Mouse (Mus musculus) stomach, embryonic 16.5 days (tissue): Measurements from ENCODE around the gene Slc22a12. TPM values are rescaled to one million over a fixed set of nuclear protein-coding genes. Genes with fewer than 3 reads are reported as not detected.

Source experiments
- ATAC-seq: fragments of 200-750 bp; cut with Nextera tagmentation; 2 replicates; pipeline ENCODE4 v1.8.0; 2017; ENCODE audit warnings: moderate number of reproducible peaks, moderate TSS enrichment; ENCODE audit not compliant: insufficient read depth, low FRiP score
- H3K27ac ChIP-seq: fragments of 300-500 bp; sonication (generic); 2 replicates; pipeline ENCODE4 v1.5.1; 2014; ENCODE audit warnings: low read length
- H3K27me3 ChIP-seq: fragments of 300-500 bp; sonication (generic); 2 replicates; pipeline ENCODE4 v1.6.1; 2014; ENCODE audit warnings: low read length, control low read depth, mixed read lengths; ENCODE audit not compliant: control insufficient read depth, insufficient read depth
- H3K36me3 ChIP-seq: fragments of 300-500 bp; sonication (generic); 2 replicates; pipeline ENCODE4 v1.6.1; 2014; ENCODE audit warnings: low read length; ENCODE audit not compliant: control insufficient read depth, insufficient read depth
- H3K4me1 ChIP-seq: fragments of 300-500 bp; sonication (generic); 2 replicates; pipeline ENCODE4 v1.6.1; 2014; ENCODE audit warnings: low read length, control low read depth, mixed read lengths; ENCODE audit not compliant: control insufficient read depth, insufficient read depth
- H3K4me2 ChIP-seq: fragments of 300-500 bp; sonication (generic); 2 replicates; pipeline ENCODE4 v1.6.1; 2014; ENCODE audit warnings: low read depth, low read length, mixed read lengths
- H3K4me3 ChIP-seq: fragments of 300-500 bp; sonication (generic); replicated peaks from 2 replicates; pipeline ENCODE4 v1.5.1; 2014; ENCODE audit warnings: mild to moderate bottlenecking, low read length
- H3K9ac ChIP-seq: fragments of 300-500 bp; sonication (generic); 2 replicates; pipeline ENCODE4 v1.6.1; 2014; ENCODE audit warnings: low read length
- H3K9me3 ChIP-seq: fragments of 300-500 bp; sonication (generic); replicated peaks from 2 replicates; pipeline ENCODE4 v1.6.1; 2016; ENCODE audit warnings: low read length, control low read depth; ENCODE audit not compliant: control insufficient read depth
- WGBS: fragments of 180-500 bp; shearing (Covaris S2); extraction: QIAGEN DNeasy Blood & Tissue Kit; methylation state at CpG from one replicate; pipeline ENCODE4 v1.1.7; 2014; 5-methylcytosine and 5-hydroxymethylcytosine counted together
- polyA plus RNA-seq: library from polyadenylated mRNA; unstranded; fragments of >200 nt; fragmentation: Nextera tagmentation; extraction: Ambion mirVana; gene quantifications from 2 replicates; pipeline ENCODE4 v1.2.1, GENCODE M21; 2015

Gene Slc22a12
- polyA plus RNA-seq, result not detected in 2 replicates

GRCm38 (mm10) chr19:6542367-6543034 is at the start of gene Slc22a12:
Gene Slc22a12 (minus strand): TSS chr19:6543032.
- ATAC-seq, result no peak

DNA sequence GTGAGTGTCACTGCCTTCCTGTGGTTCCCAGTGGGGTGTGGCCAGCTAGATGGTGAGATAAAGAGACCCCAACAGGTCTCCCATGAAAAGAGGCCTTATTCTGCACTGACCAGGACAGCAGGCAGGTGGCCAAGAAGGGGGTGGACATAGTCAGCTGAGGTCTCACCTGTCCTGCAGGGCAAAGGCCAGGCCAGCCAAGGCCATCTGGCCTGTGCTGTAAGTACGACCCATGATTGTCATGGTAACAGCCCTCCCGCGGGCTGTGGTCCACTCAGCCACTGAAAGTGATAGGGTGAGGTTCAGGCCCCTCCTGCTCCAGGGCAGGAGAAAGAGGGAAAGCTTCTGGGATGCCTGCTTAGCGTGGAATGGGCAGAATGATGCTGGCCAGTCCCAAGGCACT is 29.2 kb upstream of the Slc22a12 start:
- 33% methylated on average over 4 of the region's 4 CpGs for WGBS
- Histone ChIP-seq H3K4me1 (no peaks in the 10 kb centered on the region), H3K9ac (no peak overlapping the region), H3K36me3 (no peaks in the 10 kb centered on the region), H3K9me3 (no peaks in the 10 kb centered on the region), H3K27ac (no peak overlapping the region), H3K4me3 (no peak overlapping the region), H3K4me2 (no peak overlapping the region), H3K27me3 (no peaks in the 10 kb centered on the region; the same call in 1 of the 2 replicates)
- ATAC-seq, result no peak

More at GRCm38 (mm10) chr19:6542367-6543034, at the start of gene Slc22a12:
- Histone ChIP-seq H3K36me3 (no peaks in the 10 kb centered on the region), H3K4me2 (no peak within 1 kb of the TSS), H3K27me3 (no peaks in the 10 kb centered on the region), H3K9me3 (no peaks in the 10 kb centered on the region), H3K4me3 (no peak within 1 kb of the TSS), H3K4me1 (no peaks in the 10 kb centered on the region), H3K9ac (no peak within 1 kb of the TSS), H3K27ac (no peak within 1 kb of the TSS)
- WGBS, result 86% methylated on average over 16 of the region's 16 CpGs

GRCm38 (mm10) chr19:6571476-6571875 is 28.6 kb upstream of the Slc22a12 start:
- Histone ChIP-seq H3K27me3 (no peaks in the 10 kb centered on the region; the same call in 1 of the 2 replicates), H3K27ac (no peak overlapping the region), H3K36me3 (no peaks in the 10 kb centered on the region), H3K4me1 (no peaks in the 10 kb centered on the region), H3K4me3 (no peak overlapping the region), H3K4me2 (no peak overlapping the region), H3K9me3 (no peaks in the 10 kb centered on the region), H3K9ac (no peak overlapping the region)
- no peak for ATAC-seq
- 72% methylated on average over 5 of the region's 5 CpGs for WGBS

DNA sequence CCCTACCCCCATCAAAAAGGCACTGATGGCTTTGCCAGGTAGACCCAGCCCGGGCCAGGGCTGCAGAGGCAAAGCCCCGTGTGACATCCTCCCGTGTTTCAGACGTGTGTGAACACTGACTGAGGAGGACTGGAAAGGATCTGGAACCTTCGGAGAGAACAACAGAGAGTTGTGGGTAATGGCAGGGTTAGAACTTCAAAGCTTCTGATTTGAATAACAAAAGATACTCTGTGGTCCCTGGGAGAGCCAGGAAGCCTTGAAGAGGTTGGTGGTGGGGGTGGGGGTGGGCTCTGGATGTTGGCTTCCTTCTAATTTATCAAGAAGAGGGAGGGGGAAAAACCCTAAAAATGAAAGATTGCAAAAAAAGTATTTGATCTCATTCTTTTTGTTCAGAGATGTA is 26.7 kb upstream of the Slc22a12 start:
- H3K9ac ChIP-seq, result no peak overlapping the region
- no peaks in the 10 kb centered on the region for H3K4me1 ChIP-seq
- H3K9me3 ChIP-seq, result no peaks in the 10 kb centered on the region
- ATAC-seq, result no peak
- H3K27me3 ChIP-seq, result no peaks in the 10 kb centered on the region
- no peak overlapping the region for H3K4me2 ChIP-seq
- no peak overlapping the region for H3K27ac ChIP-seq
- H3K4me3 ChIP-seq, result no peak overlapping the region
- H3K36me3 ChIP-seq, result no peaks in the 10 kb centered on the region
- WGBS, result 38% methylated on average over 5 of the region's 5 CpGs

DNA sequence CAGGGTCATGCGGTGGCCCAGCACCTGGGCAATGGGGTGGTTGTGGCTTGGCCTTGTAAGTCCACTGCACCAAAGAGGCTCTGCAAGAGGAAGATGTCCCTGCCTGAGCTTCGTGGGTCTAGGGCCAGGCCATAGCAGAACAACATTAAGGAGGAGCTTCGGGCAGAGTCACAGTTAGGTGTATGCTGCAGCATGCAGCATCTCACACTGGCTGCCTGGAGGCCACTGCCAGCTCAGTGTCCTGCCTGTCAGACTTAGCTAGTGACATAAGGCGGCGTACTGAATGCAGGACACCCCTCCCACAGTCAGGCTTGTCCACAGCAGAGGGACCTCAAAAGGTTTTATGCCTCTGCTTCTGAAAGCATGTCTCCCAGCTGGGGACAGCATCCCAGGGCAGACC is 26.2 kb upstream of the Slc22a12 start:
- H3K4me2 ChIP-seq, result no peak overlapping the region
- no peak for ATAC-seq
- no peak overlapping the region for H3K4me3 ChIP-seq
- H3K36me3 ChIP-seq, result no peaks in the 10 kb centered on the region
- 76% methylated on average over 5 of the region's 5 CpGs for WGBS
- H3K27me3 ChIP-seq, result no peaks in the 10 kb centered on the region
- H3K9me3 ChIP-seq, result no peaks in the 10 kb centered on the region
- H3K9ac ChIP-seq, result no peak overlapping the region
- no peak overlapping the region for H3K27ac ChIP-seq
- no peaks in the 10 kb centered on the region for H3K4me1 ChIP-seq

GRCm38 (mm10) chr19:6566450-6566849 is 23.6 kb upstream of the Slc22a12 start:
- no peaks in the 10 kb centered on the region for H3K9me3 ChIP-seq
- H3K4me3 ChIP-seq, result no peak overlapping the region
- no peak overlapping the region for H3K27ac ChIP-seq
- 84% methylated on average over 2 of the region's 2 CpGs for WGBS
- no peak for ATAC-seq
- H3K9ac ChIP-seq, result no peak overlapping the region
- H3K27me3 ChIP-seq, result no peaks in the 10 kb centered on the region
- H3K4me2 ChIP-seq, result no peak overlapping the region
- H3K36me3 ChIP-seq, result no peaks in the 10 kb centered on the region
- no peaks in the 10 kb centered on the region for H3K4me1 ChIP-seq

GRCm38 (mm10) chr19:6565136-6565535 is 22.3 kb upstream of the Slc22a12 start:
- Histone ChIP-seq H3K9me3 (no peaks in the 10 kb centered on the region), H3K27ac (no peak overlapping the region), H3K9ac (no peak overlapping the region), H3K4me3 (no peak overlapping the region), H3K36me3 (no peaks in the 10 kb centered on the region), H3K4me1 (no peaks in the 10 kb centered on the region), H3K4me2 (no peak overlapping the region), H3K27me3 (no peaks in the 10 kb centered on the region)
- 80% methylated on average over 6 of the region's 6 CpGs for WGBS
- ATAC-seq, result no peak

DNA sequence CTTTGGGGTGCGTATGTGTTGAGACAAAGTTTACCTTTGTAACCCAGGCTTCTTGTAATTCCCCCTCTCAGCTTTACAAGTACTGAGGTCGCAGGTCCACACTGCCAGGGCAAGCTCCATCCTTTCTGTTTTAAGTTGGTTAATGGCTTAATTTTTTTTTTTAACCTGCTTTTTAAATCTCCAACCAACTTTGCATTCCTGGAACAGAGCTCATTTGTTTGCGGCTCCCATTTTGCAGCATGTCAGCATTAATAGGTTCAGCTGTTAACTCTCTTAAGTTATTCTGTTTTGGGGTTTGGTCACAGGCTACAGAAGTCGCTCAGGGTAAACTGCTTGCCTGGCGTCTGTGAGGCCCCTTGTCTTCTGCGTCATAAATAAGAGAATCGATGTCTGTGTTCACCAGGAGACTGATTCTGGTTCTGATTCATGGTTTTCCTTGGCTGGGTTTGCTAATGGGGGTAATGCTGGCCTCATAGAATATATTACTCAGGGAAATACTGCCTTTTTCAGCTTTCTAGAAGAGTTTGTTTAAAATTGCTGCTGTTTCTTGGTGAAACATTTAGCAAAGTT is 17.5 kb upstream of the Slc22a12 start:
- Histone ChIP-seq H3K4me3 (no peak overlapping the region), H3K27me3 (no peaks in the 10 kb centered on the region), H3K4me1 (no peaks in the 10 kb centered on the region), H3K36me3 (no peaks in the 10 kb centered on the region), H3K27ac (no peak overlapping the region), H3K9ac (no peak overlapping the region), H3K4me2 (no peak overlapping the region), H3K9me3 (no peaks in the 10 kb centered on the region)
- ATAC-seq, result no peak
- WGBS, result 60% methylated on average over 7 of the region's 7 CpGs

DNA sequence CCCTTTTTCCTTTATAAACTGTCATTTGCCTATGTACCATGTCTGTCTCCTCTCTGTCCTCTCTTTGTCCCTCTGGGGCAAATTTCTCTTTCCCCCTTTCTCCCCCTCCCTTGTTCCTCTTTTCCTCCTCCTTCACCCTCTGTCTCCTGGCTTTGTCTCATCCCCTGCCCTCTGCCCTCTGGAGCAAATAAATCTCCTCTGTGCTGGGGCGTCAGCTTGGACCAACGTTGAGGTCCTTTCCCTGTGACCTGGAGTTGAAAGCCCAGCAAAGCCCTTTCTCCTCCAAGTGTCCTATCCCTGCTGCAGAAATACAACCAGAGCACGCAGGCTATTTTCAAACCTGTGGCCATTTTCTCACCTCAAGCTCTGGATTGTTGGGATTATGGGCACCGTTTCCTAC is 16.7 kb upstream of the Slc22a12 start:
- H3K9ac ChIP-seq, result no peak overlapping the region
- WGBS, result 56% methylated on average over 4 of the region's 4 CpGs
- H3K4me1 ChIP-seq, result no peaks in the 10 kb centered on the region
- no peak overlapping the region for H3K4me3 ChIP-seq
- H3K36me3 ChIP-seq, result no peaks in the 10 kb centered on the region
- H3K27ac ChIP-seq, result no peak overlapping the region
- H3K9me3 ChIP-seq, result no peaks in the 10 kb centered on the region
- no peak for ATAC-seq
- H3K27me3 ChIP-seq, result no peaks in the 10 kb centered on the region
- no peak overlapping the region for H3K4me2 ChIP-seq
